Mouse (Mus musculus) MEL (cell line): Measurements from ENCODE around the gene 1700001C19Rik. TPM values are rescaled to one million over a fixed set of nuclear protein-coding genes. Genes with fewer than 3 reads are reported as not detected.

Experiments used
- DNase-seq: peaks from one replicate; pipeline ENCODE4 v3.0.0; 2011; ENCODE audit warnings: low read depth, low spot score
- H3K27ac ChIP-seq: 2 replicates; pipeline ENCODE4 v1.5.1; 2012; ENCODE audit warnings: low read depth, mild to moderate bottlenecking, control low read depth, low read length, moderate library complexity; ENCODE audit not compliant: control insufficient read depth
- H3K27me3 ChIP-seq, 2 experiments: fragments of 150-350 bp in 1 of 2; sonication (generic) in 1 of 2; 2 replicates each; pipeline ENCODE4 v1.6.1; 2012; ENCODE audit warnings: low read length in 2 of 2, mild to moderate bottlenecking in 2 of 2, improper control_type of control experiment in 1 of 2, moderate library complexity in 1 of 2; ENCODE audit not compliant: insufficient read depth in 2 of 2, control insufficient read depth in 1 of 2
- H3K36me3 ChIP-seq, 2 experiments: 2 replicates each; pipeline ENCODE4 v1.6.1; 2012 to 2014; ENCODE audit warnings: low read length in 2 of 2, improper control_type of control experiment in 1 of 2, inconsistent platforms in 1 of 2, mild to moderate bottlenecking in 1 of 2; ENCODE audit not compliant: insufficient read depth in 2 of 2, control insufficient read depth in 1 of 2
- H3K4me1 ChIP-seq, 2 experiments: fragments of 150-350 bp in 1 of 2; sonication (generic) in 1 of 2; 2 replicates each; pipeline ENCODE4 v1.6.1; 2012; ENCODE audit warnings: low read length in 2 of 2, improper control_type of control experiment in 1 of 2, mild to moderate bottlenecking in 1 of 2; ENCODE audit not compliant: insufficient read depth in 2 of 2, control insufficient read depth in 1 of 2
- H3K4me3 ChIP-seq, 2 experiments: fragments of 150-350 bp in 1 of 2; sonication (generic) in 1 of 2; 2 replicates each; pipeline ENCODE4 v1.5.1; 2012; ENCODE audit warnings: low read depth in 2 of 2, low read length in 2 of 2, mild to moderate bottlenecking in 2 of 2, moderate library complexity in 2 of 2, control low read depth in 1 of 2, improper control_type of control experiment in 1 of 2; ENCODE audit not compliant: control insufficient read depth in 1 of 2, insufficient read depth in 1 of 2
- H3K79me2 ChIP-seq: 2 replicates; pipeline ENCODE4 v1.6.1; 2012; ENCODE audit warnings: mild to moderate bottlenecking, low read length, moderate library complexity; ENCODE audit not compliant: control insufficient read depth, poor library complexity, insufficient read depth
- H3K9ac ChIP-seq: 2 replicates; pipeline ENCODE4 v1.6.1; 2012; ENCODE audit warnings: low read depth, mild to moderate bottlenecking, control low read depth, low read length, moderate library complexity; ENCODE audit not compliant: control insufficient read depth, poor library complexity, severe bottlenecking
- H3K9me3 ChIP-seq: fragments of 150-350 bp; sonication (generic); replicated peaks from 2 replicates; pipeline ENCODE4 v1.6.1; 2012; ENCODE audit warnings: mild to moderate bottlenecking, low read length, improper control_type of control experiment, moderate library complexity; ENCODE audit not compliant: insufficient read depth
- CHD2 ChIP-seq: IDR thresholded peaks from 2 replicates; pipeline ENCODE4 v1.6.1; 2011; ENCODE audit warnings: low read length, improper control_type of control experiment
- E2F4 ChIP-seq: IDR thresholded peaks from 2 replicates; pipeline ENCODE4 v1.6.1; 2011; ENCODE audit warnings: low read depth, low read length, improper control_type of control experiment, borderline replicate concordance
- ETS1 ChIP-seq: IDR thresholded peaks from 2 replicates; pipeline ENCODE4 v1.6.1; 2012; ENCODE audit warnings: low read depth, mild to moderate bottlenecking, inconsistent platforms, low read length, improper control_type of control experiment, moderate library complexity
- GATA1 ChIP-seq: IDR thresholded peaks from 2 replicates; pipeline ENCODE4 v1.6.1; 2011; ENCODE audit warnings: low read depth, low read length, improper control_type of control experiment
- KAT2A ChIP-seq: conservative IDR thresholded peaks from 2 replicates; pipeline ENCODE4 v1.6.1; 2012; ENCODE audit warnings: low read depth, low read length, improper control_type of control experiment, inconsistent platforms
- MAX ChIP-seq: IDR thresholded peaks from 2 replicates; pipeline ENCODE4 v1.6.1; 2011; ENCODE audit warnings: low read length, improper control_type of control experiment
- MAZ ChIP-seq: IDR thresholded peaks from 2 replicates; pipeline ENCODE4 v1.6.1; 2012; ENCODE audit warnings: low read depth, mild to moderate bottlenecking, inconsistent platforms, low read length, improper control_type of control experiment
- MXI1 ChIP-seq: IDR thresholded peaks from 2 replicates; pipeline ENCODE4 v1.6.1; 2011; ENCODE audit warnings: mild to moderate bottlenecking, low read depth, low read length, improper control_type of control experiment
- MYC ChIP-seq: IDR thresholded peaks from 2 replicates; pipeline ENCODE4 v1.6.1; 2011; ENCODE audit warnings: low read depth, mild to moderate bottlenecking, low read length, improper control_type of control experiment, moderate library complexity
- NELFE ChIP-seq: IDR thresholded peaks from 2 replicates; pipeline ENCODE4 v1.6.1; 2011; ENCODE audit warnings: low read depth, low read length, improper control_type of control experiment
- POLR2AphosphoS2 ChIP-seq: IDR thresholded peaks from 2 replicates; pipeline ENCODE4 v1.6.1; 2011; ENCODE audit warnings: low read length, improper control_type of control experiment
- RAD21 ChIP-seq: IDR thresholded peaks from 2 replicates; pipeline ENCODE4 v1.6.1; 2011; ENCODE audit warnings: mild to moderate bottlenecking, low read depth, low read length, improper control_type of control experiment
- SMC3 ChIP-seq: IDR thresholded peaks from 2 replicates; pipeline ENCODE4 v1.6.1; 2011; ENCODE audit warnings: low read depth, low read length, improper control_type of control experiment
- TBP ChIP-seq: IDR thresholded peaks from 2 replicates; pipeline ENCODE4 v1.8.0; 2011; ENCODE audit warnings: low read depth, low read length, improper control_type of control experiment
- USF1 ChIP-seq: IDR thresholded peaks from 2 replicates; pipeline ENCODE4 v1.6.1; 2014; ENCODE audit warnings: low read depth, mild to moderate bottlenecking, inconsistent platforms, low read length, improper control_type of control experiment, moderate library complexity
- ZNF384 ChIP-seq: IDR thresholded peaks from 2 replicates; pipeline ENCODE4 v1.6.1; 2012; ENCODE audit warnings: low read depth, mild to moderate bottlenecking, inconsistent platforms, low read length, improper control_type of control experiment
- polyA plus RNA-seq, 2 experiments: library from polyadenylated mRNA; stranded (reverse) in 1 of 2; unstranded in 1 of 2; fragments of >175 nt in 1 of 2; fragments of >200 nt in 1 of 2; gene quantifications; 2 replicates each; pipeline versions ENCODE4 v1.2.1 to v1.2.4; 2012; ENCODE audit warnings: low replicate concordance in 2 of 2, low read depth in 1 of 2; ENCODE audit not compliant: insufficient read length in 2 of 2, insufficient read depth in 1 of 2, missing spikeins in 1 of 2
- total RNA-seq: library from RNA; depleted of rRNA; stranded (reverse); fragments of 300-350 nt; gene quantifications from 2 replicates; pipeline ENCODE4 v1.2.3, GENCODE M21; 2012

Gene 1700001C19Rik
- total and polyA plus RNA-seq, 3 experiments = not detected

GRCm38 (mm10) chr17:47407717-47408557 lies 29.2 kb downstream of the 1700001C19Rik start (continued):
- TF ChIP-seq SMC3 (peak; percentile 38), USF1 (no peak), RAD21 (peak; percentile 29), MAX (no peak), ETS1 (no peak), MAZ (no peak), MXI1 (0 out of 2 replicates have a peak, but pooled peaks have one; percentile 33), KAT2A (no peak), MYC (0 out of 2 replicates have a peak, but pooled peaks have one; percentile 30), ZNF384 (no peak), POLR2AphosphoS2 (no peak), CHD2 (no peak), TBP (no peak)

GRCm38 (mm10) chr17:47400451-47400850 lies 36.7 kb downstream of the 1700001C19Rik start, which contains the start of gene Guca1a:
Gene Guca1a (minus strand): TSS chr17:47400584.
- H3K4me3 ChIP-seq = no peak within 1 kb of the TSS
- H3K4me1 ChIP-seq = peaks cover 0 to 4% of the 10 kb centered on the region in 2 experiments; a peak in 1 of 4 replicates
- no peak for DNase-seq
- H3K9me3 ChIP-seq = no peaks in the 10 kb centered on the region
- no peak within 1 kb of the TSS for H3K27ac ChIP-seq
- H3K27me3 ChIP-seq = peaks cover 0 to 2% of the 10 kb centered on the region in 2 experiments; a peak in 2 of 4 replicates
- H3K79me2 ChIP-seq = no peaks in the 10 kb centered on the region
- no peaks in the 10 kb centered on the region for H3K36me3 ChIP-seq
- no peak for TF ChIP-seq NELFE
- TF ChIP-seq CHD2 = no peak
- H3K9ac ChIP-seq = no peak within 1 kb of the TSS

- Histone ChIP-seq H3K79me2 (no peaks in the 10 kb centered on the region), H3K4me3 (no peak overlapping the region), H3K36me3 (no peaks in the 10 kb centered on the region), H3K27ac (no peak overlapping the region), H3K27me3 (peaks cover 0 to 2% of the 10 kb centered on the region in 2 experiments; a peak in 2 of 4 replicates), H3K9me3 (no peaks in the 10 kb centered on the region), H3K9ac (no peak overlapping the region), H3K4me1 (peaks cover 0 to 7% of the 10 kb centered on the region in 2 experiments; a peak in 1 of 4 replicates)
- no peak for DNase-seq
- TF ChIP-seq GATA1 = no peak
- TF ChIP-seq NELFE = no peak
- no peak for TF ChIP-seq RAD21
- TF ChIP-seq SMC3 = no peak
- no peak for TF ChIP-seq E2F4
These were observed 38.1 kb downstream of the 1700001C19Rik start for GRCm38 (mm10) chr17:47399091-47399490.
